Mouse (Mus musculus) liver, adult 2 months (tissue): ENCODE results near the gene Slamf9. TPM values are rescaled to one million over a fixed set of nuclear protein-coding genes. Genes with fewer than 3 reads are reported as not detected.
A peak's percentile ranks its signal among the peaks of the same experiment; 100 is the strongest.

Source experiments
- DNase-seq: peaks from one replicate; pipeline ENCODE4 v3.0.0-alpha.2; 2011; ENCODE audit warnings: low read depth, low spot score; ENCODE audit errors: extremely low read depth
- H3K27ac ChIP-seq: fragments of 200-500 bp; replicated peaks from 2 replicates; pipeline ENCODE4 v1.5.1; 2012; ENCODE audit warnings: low read depth, mild to moderate bottlenecking, control low read depth, inconsistent platforms, low read length; ENCODE audit not compliant: insufficient read depth
- H3K27me3 ChIP-seq: fragments of 200-500 bp; 2 replicates; pipeline ENCODE4 v1.6.1; 2012; ENCODE audit warnings: mild to moderate bottlenecking, moderate library complexity, low read length, inconsistent platforms; ENCODE audit not compliant: control insufficient read depth, insufficient read depth
- H3K36me3 ChIP-seq: fragments of 200-500 bp; 2 replicates; pipeline ENCODE4 v1.6.1; 2012; ENCODE audit warnings: low read length, inconsistent platforms; ENCODE audit not compliant: control insufficient read depth, insufficient read depth
- H3K4me1 ChIP-seq: fragments of 200-500 bp; 2 replicates; pipeline ENCODE4 v1.6.1; 2011; ENCODE audit warnings: low read length; ENCODE audit not compliant: control insufficient read depth, insufficient read depth
- H3K4me3 ChIP-seq: fragments of 200-500 bp; 2 replicates; pipeline ENCODE4 v1.5.1; 2011; ENCODE audit warnings: low read depth, mild to moderate bottlenecking, control low read depth, low read length, moderate library complexity; ENCODE audit not compliant: insufficient read depth
- H3K79me2 ChIP-seq: fragments of 200-500 bp; 2 replicates; pipeline ENCODE4 v1.6.1; 2012; ENCODE audit warnings: inconsistent platforms, mild to moderate bottlenecking, low read length, moderate library complexity; ENCODE audit not compliant: control insufficient read depth, insufficient read depth
- H3K9ac ChIP-seq: fragments of 200-500 bp; 2 replicates; pipeline ENCODE4 v1.6.1; 2012; ENCODE audit warnings: low read depth, mild to moderate bottlenecking, control low read depth, inconsistent platforms, low read length
- CTCF ChIP-seq: fragments of 200-500 bp; IDR thresholded peaks from 2 replicates; pipeline ENCODE4 v1.5.1; 2011; ENCODE audit warnings: low read depth, low read length, control low read depth
- POLR2A ChIP-seq: fragments of 200-500 bp; IDR thresholded peaks from 2 replicates; pipeline ENCODE4 v1.6.1; 2011; ENCODE audit warnings: low read length, control low read depth; ENCODE audit not compliant: insufficient read depth; ENCODE audit errors: extremely low read depth
- WGBS: fragments of 180-500 bp; shearing (Covaris S2); methylation state at CpG from one replicate; pipeline ENCODE4 v1.1.7; 2018; 5-methylcytosine and 5-hydroxymethylcytosine counted together
- polyA plus RNA-seq: library from polyadenylated mRNA; depleted of rRNA; stranded (reverse); fragments of >200 nt; gene quantifications from 2 replicates; pipeline ENCODE4 v1.2.3, GENCODE M21; 2012
- total RNA-seq: library from RNA; depleted of rRNA; stranded (reverse); fragments of >200 nt; gene quantifications from 2 replicates; pipeline ENCODE4 v1.2.3, GENCODE M21; 2014

Slamf9 gene
- total and polyA plus RNA-seq, 2 experiments: 0.53 to 0.92 TPM

GRCm38 (mm10) chr1:172488831-172489230 is 13.7 kb downstream of the Slamf9 start:
- no peak for DNase-seq
- TF ChIP-seq POLR2A (no peak), CTCF (no peak)
- WGBS: 85% methylated on average over 7 of the region's 7 CpGs
- no peaks in the 10 kb centered on the region for H3K4me1 ChIP-seq
- no peak overlapping the region for H3K9ac ChIP-seq
- no peak overlapping the region for H3K4me3 ChIP-seq
- H3K27me3 ChIP-seq: no peaks in the 10 kb centered on the region
- no peaks in the 10 kb centered on the region for H3K79me2 ChIP-seq
- H3K36me3 ChIP-seq: no peaks in the 10 kb centered on the region
- no peak overlapping the region for H3K27ac ChIP-seq

DNA sequence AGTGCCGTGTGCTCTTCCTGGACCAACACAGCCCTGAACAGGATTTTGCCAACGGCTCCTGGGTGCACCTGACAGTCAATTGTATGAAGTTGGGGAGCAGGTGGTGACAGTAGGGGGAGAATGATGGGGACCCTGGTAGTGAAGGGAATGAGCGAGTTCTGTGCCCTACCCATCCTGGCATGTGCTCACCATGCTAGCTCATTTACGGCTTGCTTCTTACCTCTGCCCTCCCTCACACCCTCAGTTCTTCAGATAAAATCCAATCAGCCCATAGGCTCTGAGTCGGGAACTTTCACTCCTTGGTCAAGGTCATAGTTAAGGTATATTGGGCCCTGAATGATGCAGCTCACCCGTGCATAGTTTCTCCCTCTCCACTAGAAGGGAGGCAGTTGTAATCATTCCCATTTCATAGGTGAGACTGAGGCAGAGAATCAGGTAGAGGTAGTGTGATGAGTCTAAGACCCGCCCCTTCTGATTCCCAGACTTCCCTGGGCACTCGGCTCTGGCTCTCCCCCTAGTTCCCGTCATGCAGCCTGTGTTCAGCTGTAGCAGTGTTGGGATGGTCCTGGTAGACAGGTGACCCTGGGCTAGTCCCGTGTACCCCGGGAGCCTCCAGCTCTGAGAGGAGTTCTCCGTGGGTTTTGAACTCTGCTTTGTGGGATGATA is 14.6 kb downstream of the Slamf9 start:
- DNase-seq: no peak
- Histone ChIP-seq H3K27ac (no peak overlapping the region), H3K4me3 (no peak overlapping the region)

GRCm38 (mm10) chr1:172490261-172490661 is 15.1 kb downstream of the Slamf9 start:
- Histone ChIP-seq H3K36me3 (no peaks in the 10 kb centered on the region), H3K9ac (no peak overlapping the region), H3K4me1 (no peaks in the 10 kb centered on the region), H3K79me2 (no peaks in the 10 kb centered on the region), H3K27me3 (no peaks in the 10 kb centered on the region), H3K4me3 (peak overlapping the region; percentile 12; the same call in 1 of the 2 replicates), H3K27ac (no peak overlapping the region)
- WGBS: 16% methylated on average over 10 of the region's 10 CpGs
- DNase-seq: no peak
- TF ChIP-seq CTCF (peak; percentile 96), POLR2A (no peak)

More for the DNA sequence above, 14.6 kb downstream of the Slamf9 start:
- Histone ChIP-seq H3K4me1 (no peaks in the 10 kb centered on the region), H3K9ac (no peak overlapping the region), H3K27me3 (no peaks in the 10 kb centered on the region), H3K79me2 (no peaks in the 10 kb centered on the region), H3K36me3 (no peaks in the 10 kb centered on the region)
- WGBS: 60% methylated on average over 12 of the region's 12 CpGs
- no peak for TF ChIP-seq CTCF
- no peak for TF ChIP-seq POLR2A

DNA sequence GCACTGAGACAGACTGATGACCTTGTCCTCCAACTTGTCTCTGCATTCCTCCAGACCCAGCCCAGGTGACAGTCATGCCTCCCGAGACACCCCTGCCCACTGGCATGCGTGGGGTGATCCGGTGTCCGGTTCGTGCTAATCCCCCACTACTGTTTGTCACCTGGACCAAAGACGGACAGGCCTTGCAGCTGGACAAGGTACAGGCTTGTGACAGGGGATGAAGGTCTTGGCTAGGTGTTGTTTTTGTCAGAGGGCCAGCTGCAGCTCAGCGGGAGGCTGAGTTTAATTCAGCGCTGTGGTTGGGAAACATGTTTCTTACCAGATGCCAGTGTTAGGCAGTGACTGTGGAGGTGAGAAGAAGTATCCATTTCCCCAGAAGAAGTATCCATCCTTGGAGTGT is 16.9 kb downstream of the Slamf9 start:
- Histone ChIP-seq H3K27me3 (no peaks in the 10 kb centered on the region), H3K4me1 (no peaks in the 10 kb centered on the region), H3K9ac (no peak overlapping the region), H3K36me3 (no peaks in the 10 kb centered on the region), H3K79me2 (no peaks in the 10 kb centered on the region), H3K27ac (no peak overlapping the region), H3K4me3 (no peak overlapping the region)
- 50% methylated on average over 8 of the region's 8 CpGs for WGBS
- TF ChIP-seq POLR2A (no peak), CTCF (no peak)
- no peak for DNase-seq

DNA sequence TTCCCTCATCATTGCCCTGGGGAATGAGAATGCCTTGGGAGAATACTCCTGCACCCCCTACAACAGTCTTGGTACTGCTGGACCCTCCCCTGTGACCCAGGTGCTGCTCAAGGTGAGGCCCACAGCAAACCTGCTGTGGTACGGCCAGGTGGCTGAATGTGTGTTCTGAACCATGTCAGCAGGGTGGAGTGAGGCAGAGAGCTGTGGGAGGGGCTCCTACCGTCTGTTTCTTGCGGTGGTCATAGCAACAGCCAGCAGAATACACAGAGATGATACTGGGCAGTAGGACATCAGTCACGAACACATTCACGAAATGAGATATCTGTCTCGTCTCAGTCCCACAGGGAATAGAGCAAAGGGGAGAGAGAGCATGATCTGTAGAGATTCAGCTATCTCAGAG is 18.4 kb downstream of the Slamf9 start:
- no peak overlapping the region for H3K9ac ChIP-seq
- DNase-seq: no peak
- H3K27ac ChIP-seq: no peak overlapping the region
- no peak overlapping the region for H3K4me3 ChIP-seq
- H3K36me3 ChIP-seq: no peaks in the 10 kb centered on the region
- WGBS: 79% methylated on average over 6 of the region's 6 CpGs
- TF ChIP-seq POLR2A (no peak), CTCF (no peak)
- H3K4me1 ChIP-seq: no peaks in the 10 kb centered on the region
- no peaks in the 10 kb centered on the region for H3K79me2 ChIP-seq
- H3K27me3 ChIP-seq: no peaks in the 10 kb centered on the region

DNA sequence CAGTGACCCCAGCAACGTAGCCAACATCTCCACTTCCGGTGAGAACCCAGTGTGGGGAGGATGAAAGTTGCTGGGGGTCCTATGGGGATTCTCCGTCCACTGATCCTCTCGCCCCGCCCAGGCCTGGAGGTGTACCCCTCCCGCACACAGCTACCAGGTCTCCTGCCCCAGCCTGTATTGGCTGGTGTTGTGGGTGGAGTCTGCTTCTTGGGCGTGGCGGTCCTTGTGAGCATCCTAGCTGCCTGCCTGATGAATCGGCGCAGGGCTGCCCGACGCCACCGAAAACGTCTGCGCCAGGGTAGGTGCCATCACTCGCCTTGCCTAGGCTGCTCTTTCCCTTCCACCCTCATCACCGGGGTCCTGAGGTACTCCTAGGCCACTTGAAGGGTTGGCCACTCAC is 20.9 kb downstream of the Slamf9 start:
- Histone ChIP-seq H3K9ac (no peak overlapping the region), H3K4me1 (no peaks in the 10 kb centered on the region), H3K79me2 (no peaks in the 10 kb centered on the region), H3K27me3 (no peaks in the 10 kb centered on the region), H3K36me3 (no peaks in the 10 kb centered on the region), H3K27ac (no peak overlapping the region), H3K4me3 (no peak overlapping the region)
- 91% methylated on average over 17 of the region's 17 CpGs for WGBS
- TF ChIP-seq CTCF (no peak), POLR2A (no peak)
- DNase-seq: no peak
